In the genomic region with DNA sequence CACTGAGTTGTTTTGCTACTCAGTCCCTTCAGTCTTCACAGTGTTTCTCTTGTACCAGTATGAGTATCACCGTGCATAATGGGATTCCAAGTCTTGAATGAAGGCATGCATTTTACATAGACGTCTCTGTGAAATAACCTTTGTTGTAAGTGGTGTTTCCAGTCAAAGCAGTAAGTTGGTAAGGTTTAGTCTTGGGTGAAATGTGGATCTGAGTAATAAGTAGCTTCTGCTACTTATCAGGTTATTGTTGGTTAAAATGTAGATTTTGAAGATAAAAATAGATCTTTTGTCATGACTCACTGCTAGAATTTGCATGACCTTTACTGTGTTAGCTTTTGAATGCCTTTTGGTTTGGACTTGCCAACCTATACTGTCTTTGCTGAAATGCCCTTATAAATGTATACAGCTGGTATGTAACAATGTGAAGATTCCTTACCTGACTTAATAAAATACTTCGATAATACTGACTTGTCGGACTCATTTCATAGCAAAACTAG, we compare ENCODE assay signal across 28 mouse cellular contexts. TPM values are rescaled to one million over a fixed set of nuclear protein-coding genes. Genes with fewer than 3 reads are reported as not detected.
DNase-seq lines count a peak whose midpoint lies in the region; ATAC-seq and TF ChIP-seq lines count a peak whose summit lies in the region.
"Had no signal": no experiment of that assay in that cellular context is flagged by ENCODE, and none has a peak within 500 bp of the region (broad histone marks: within the 10 kb centered on the region; RNA-seq: fewer than 3 reads in every experiment).

No protein-coding gene starts in this region.

- H3K27ac ChIP-seq in liver, embryonic 11.5 days (ENCODE audit: low read depth, low read length): no peak overlapping the region
- no peak overlapping the region for H3K27ac ChIP-seq in liver, postnatal 0 days (ENCODE audit: low read depth)
- peak overlapping the region; percentile 68 for H3K27ac ChIP-seq in CH12.LX (ENCODE audit: insufficient read depth, low read depth)
- peak overlapping the region; percentile 84 for H3K27ac ChIP-seq in embryonic fibroblast, embryonic 13.5 days (ENCODE audit: insufficient read depth, low read length)
- H3K27ac ChIP-seq in olfactory bulb, adult 2 months (ENCODE audit: insufficient read depth, low read depth, low read length): peak overlapping the region; percentile 75
- H3K27ac ChIP-seq: embryonic facial prominence, embryonic 10.5 days; embryonic facial prominence, embryonic 13.5 days; forebrain, embryonic 10.5 days; forebrain, embryonic 13.5 days; gastrocnemius, adult 2 months; hindbrain, embryonic 13.5 days had no signal

- no peak for TF ChIP-seq CTCF in liver, postnatal 0 days (IDR thresholded peaks at IDR 0.05; ENCODE audit: low read depth)
- no peak for TF ChIP-seq CTCF in CH12.LX (conservative IDR thresholded peaks at IDR 0.05 in 1 of 2, IDR thresholded peaks at IDR 0.05 in 1 of 2; ENCODE audit: low read depth in 2 of 2, low read length in 2 of 2)
- no peak for TF ChIP-seq CTCF in embryonic fibroblast, embryonic 13.5 days (IDR thresholded peaks at IDR 0.05; ENCODE audit: borderline replicate concordance, insufficient read depth, low read length)
- TF ChIP-seq CTCF in olfactory bulb, adult 2 months (IDR thresholded peaks at IDR 0.05; ENCODE audit: insufficient read depth, low read depth, low read length): no peak

- TF ChIP-seq EP300 in liver, postnatal 0 days (IDR thresholded peaks at IDR 0.05; ENCODE audit: low read depth): no peak
- peak; percentile 41 for TF ChIP-seq EP300 in CH12.LX (IDR thresholded peaks at IDR 0.05; ENCODE audit: low read length)

- TF ChIP-seq POLR2A in CH12.LX (IDR thresholded peaks at IDR 0.05; ENCODE audit: low read depth, low read length): 0 out of 2 replicates have a peak, but pooled peaks have one; percentile 22
- no peak for TF ChIP-seq POLR2A in embryonic fibroblast, embryonic 13.5 days (IDR thresholded peaks at IDR 0.05; ENCODE audit: low read depth, low read length)
- TF ChIP-seq POLR2A in olfactory bulb, adult 2 months (IDR thresholded peaks at IDR 0.05; ENCODE audit: insufficient read depth, low read depth, low read length): no peak

- peak; percentile 18 for DNase-seq in liver, embryonic 11.5 days (ENCODE audit: low spot score)
- no peak for DNase-seq in liver, postnatal 0 days
- peak; percentile 39 for DNase-seq in CH12.LX (ENCODE audit: extremely low read depth)
- no peak for DNase-seq in ovary, postnatal 14 days (ENCODE audit: low spot score)
- DNase-seq: adrenal gland, adult 2 months; adrenal gland, postnatal 14 days; B cell, adult 2 months; cerebellum, adult 11 months; cerebellum, adult 2 months; cerebellum, adult 9-11 months; cerebellum, postnatal 36 days; embryo, embryonic 11 days; gastrocnemius, adult 2 months; gastrocnemius, postnatal 14 days had no signal

- no peak overlapping the region for H3K4me2 ChIP-seq in liver, embryonic 11.5 days
- no peak overlapping the region for H3K4me2 ChIP-seq in liver, postnatal 0 days (ENCODE audit: low read depth, low read length)
- H3K4me2 ChIP-seq in CH12.LX (ENCODE audit: insufficient read depth, low read depth, poor library complexity, severe bottlenecking): peak overlapping the region; percentile 29; the same call in 1 of the 2 replicates
- H3K4me2 ChIP-seq: embryonic facial prominence, embryonic 13.5 days; forebrain, embryonic 13.5 days; heart, embryonic 11.5 days; hindbrain, embryonic 13.5 days had no signal

- no peaks in the 10 kb centered on the region for H3K79me2 ChIP-seq in CH12.LX (replicated peaks; ENCODE audit: control insufficient read depth, extremely low read depth, insufficient read depth, poor library complexity, severe bottlenecking)

- H3K9ac ChIP-seq in liver, embryonic 11.5 days (ENCODE audit: low read depth, low read length): no peak overlapping the region
- H3K9ac ChIP-seq in liver, postnatal 0 days (replicated peaks): no peak overlapping the region
- H3K9ac ChIP-seq in CH12.LX (ENCODE audit: insufficient read depth, low read depth): 0 out of 2 replicates have a peak overlapping the region, but pooled peaks have one; percentile 43
- H3K9ac ChIP-seq: embryonic facial prominence, embryonic 13.5 days; forebrain, embryonic 13.5 days; hindbrain, embryonic 13.5 days had no signal

- no peaks in the 10 kb centered on the region for H3K27me3 ChIP-seq in liver, embryonic 11.5 days (replicated peaks; ENCODE audit: control insufficient read depth, insufficient read depth, low read length)
- H3K27me3 ChIP-seq in liver, postnatal 0 days (ENCODE audit: insufficient read depth, low read length): no peaks in the 10 kb centered on the region
- no peaks in the 10 kb centered on the region for H3K27me3 ChIP-seq in CH12.LX (replicated peaks)
- H3K27me3 ChIP-seq: embryonic facial prominence, embryonic 13.5 days; forebrain, embryonic 13.5 days; hindbrain, embryonic 13.5 days; Patski had no signal

- H3K9me3 ChIP-seq in liver, embryonic 11.5 days (ENCODE audit: control insufficient read depth, low read length): no peaks in the 10 kb centered on the region
- no peaks in the 10 kb centered on the region for H3K9me3 ChIP-seq in liver, postnatal 0 days (ENCODE audit: low read length)
- no peaks in the 10 kb centered on the region for H3K9me3 ChIP-seq in CH12.LX (replicated peaks; ENCODE audit: low read length)
- H3K9me3 ChIP-seq: embryonic facial prominence, embryonic 10.5 days; embryonic facial prominence, embryonic 13.5 days; forebrain, embryonic 10.5 days; forebrain, embryonic 13.5 days; G1E; hindbrain, embryonic 13.5 days had no signal

- no peak for TF ChIP-seq RAD21 in CH12.LX (IDR thresholded peaks at IDR 0.05; ENCODE audit: low read depth, low read length)

- ATAC-seq in liver, embryonic 11.5 days (replicated peaks; ENCODE audit: low FRiP score): no peak
- no peak for ATAC-seq in liver, postnatal 0 days
- no peak for ATAC-seq in frontal cortex, adult (ENCODE audit: low TSS enrichment)
- ATAC-seq: forebrain, embryonic 13.5 days; forebrain, embryonic 16.5 days; hindbrain, embryonic 16.5 days; intestine, postnatal 0 days; Patski had no signal

- H3K4me1 ChIP-seq in liver, embryonic 11.5 days (replicated peaks; ENCODE audit: control insufficient read depth, insufficient read depth, low read length): no peaks in the 10 kb centered on the region
- no peaks in the 10 kb centered on the region for H3K4me1 ChIP-seq in liver, postnatal 0 days (ENCODE audit: insufficient read depth)
- H3K4me1 ChIP-seq in CH12.LX (ENCODE audit: control insufficient read depth in 1 of 2, insufficient read depth in 2 of 2): peaks cover 7 to 33% of the 10 kb centered on the region in 2 experiments; a peak in 3 of 4 replicates
- peaks cover 3% of the 10 kb centered on the region for H3K4me1 ChIP-seq in embryonic fibroblast, embryonic 13.5 days (ENCODE audit: control insufficient read depth, insufficient read depth, low read length)
- no peaks in the 10 kb centered on the region for H3K4me1 ChIP-seq in olfactory bulb, adult 2 months (ENCODE audit: control insufficient read depth, insufficient read depth, low read length)
- H3K4me1 ChIP-seq: embryonic facial prominence, embryonic 10.5 days; embryonic facial prominence, embryonic 13.5 days; forebrain, embryonic 10.5 days; forebrain, embryonic 13.5 days; hindbrain, embryonic 13.5 days had no signal

- H3K4me3 ChIP-seq in liver, embryonic 11.5 days (ENCODE audit: low read depth, low read length): no peak overlapping the region
- no peak overlapping the region for H3K4me3 ChIP-seq in liver, postnatal 0 days (ENCODE audit: low read depth, low read length)
- H3K4me3 ChIP-seq in CH12.LX (replicated peaks in 1 of 3; ENCODE audit: low read depth in 2 of 3, low read length in 2 of 3, poor library complexity in 1 of 3): no peak overlapping the region
- H3K4me3 ChIP-seq in embryonic fibroblast, embryonic 13.5 days (ENCODE audit: insufficient read depth, low read length): no peak overlapping the region
- H3K4me3 ChIP-seq in olfactory bulb, adult 2 months (ENCODE audit: insufficient read depth, low read depth, low read length): no peak overlapping the region
- H3K4me3 ChIP-seq: embryonic facial prominence, embryonic 10.5 days; embryonic facial prominence, embryonic 13.5 days; forebrain, embryonic 10.5 days; forebrain, embryonic 13.5 days; gastrocnemius, adult 2 months; hindbrain, embryonic 13.5 days had no signal

- WGBS in liver, embryonic 11.5 days: 90% methylated on average over 4 of the region's 4 CpGs
- WGBS in liver, postnatal 0 days (ENCODE audit: insufficient replicate concordance): 92% methylated on average over 4 of the region's 4 CpGs
- WGBS in olfactory bulb, adult 2 months: 46% methylated on average over 4 of the region's 4 CpGs

- in situ Hi-C loops in CH12.LX (cut with MboI; ENCODE audit: low pct_ligation_motif_present, low pct_unique_long_range_greater_than_20kb, low sequenced_read_pairs): loop anchor here (5.0 kb wide), 2 partner anchors 40 to 120 kb away; no protein-coding TSS in a partner anchor

- H3K36me3 ChIP-seq in liver, embryonic 11.5 days (ENCODE audit: control insufficient read depth, insufficient read depth, low read length): peaks cover 30% of the 10 kb centered on the region
- peaks cover 60% of the 10 kb centered on the region for H3K36me3 ChIP-seq in liver, postnatal 0 days (replicated peaks; ENCODE audit: insufficient read depth, low read length)
- peaks cover 19 to 58% of the 10 kb centered on the region in 2 experiments for H3K36me3 ChIP-seq in CH12.LX (replicated peaks in 1 of 2; ENCODE audit: control insufficient read depth in 1 of 2, insufficient read depth in 1 of 2, low read length in 1 of 2)

- dilution Hi-C loops in CH12.LX (cut with MboI; ENCODE audit: extremely low pct_ligation_motif_present, extremely low pct_unique_long_range_greater_than_20kb, low sequenced_read_pairs): no loop called here

RNA-seq across cellular contexts. Expression of gene Tnk2, which starts 11.3 kb away (rescaled TPM):
- 10.8 and 11.6 TPM in 2 replicates for polyA plus RNA-seq in liver, embryonic 11.5 days (2014; fragmentation: Nextera tagmentation; extraction: Ambion mirVana)
- polyA plus RNA-seq in liver, postnatal 0 days (2015; fragmentation: Nextera tagmentation; extraction: Ambion mirVana): 2.9 and 3.5 TPM in 2 replicates
- total RNA-seq in CH12.LX (2012; rRNA removed) (31.9 and 35.9 TPM in 2 replicates), CH12.LX (2014; rRNA removed) (14.7 and 18.8 TPM in 2 replicates)
- polyA plus RNA-seq in CH12.LX (2012; ENCODE audit: insufficient read length, low read depth): 62.2 and 67.7 TPM in 2 replicates
- polyA plus RNA-seq in embryonic fibroblast, embryonic 13.5 days (2011; ENCODE audit: insufficient read length, low read depth, missing spikeins): 92.4 and 144 TPM in 2 replicates
- not detected in 2 replicates for polyA plus RNA-seq in olfactory bulb, adult 2 months (2012; ENCODE audit: insufficient read depth, insufficient read length, low replicate concordance, missing spikeins)

RNA-seq across cellular contexts. Expression of gene Tfrc, which starts 23.7 kb away (rescaled TPM):
- 220 and 245 TPM in 2 replicates for polyA plus RNA-seq in liver, embryonic 11.5 days (2014; fragmentation: Nextera tagmentation; extraction: Ambion mirVana)
- 85.1 and 103 TPM in 2 replicates for polyA plus RNA-seq in liver, postnatal 0 days (2015; fragmentation: Nextera tagmentation; extraction: Ambion mirVana)
- 328 and 358 TPM in 2 replicates for total RNA-seq in CH12.LX (2012; rRNA removed)
- 840 and 921 TPM in 2 replicates for total RNA-seq in CH12.LX (2014; rRNA removed)
- 186 and 190 TPM in 2 replicates for polyA plus RNA-seq in CH12.LX (2012; ENCODE audit: insufficient read length, low read depth)
- polyA plus RNA-seq in embryonic fibroblast, embryonic 13.5 days (2011; ENCODE audit: insufficient read length, low read depth, missing spikeins): 38.0 and 44.5 TPM in 2 replicates
- polyA plus RNA-seq in olfactory bulb, adult 2 months (2012; ENCODE audit: insufficient read depth, insufficient read length, low replicate concordance, missing spikeins): not detected in 2 replicates

Comparison
In these comparisons a context has a peak if more than half of its experiments do, and no peak if none do; other contexts are left out.
1. DNase-seq: peak in liver, embryonic 11.5 days (single experiment) and CH12.LX (single experiment); none in liver, postnatal 0 days (single experiment) and ovary, postnatal 14 days (single experiment).
2. H3K27ac ChIP-seq: peak in CH12.LX (single experiment), embryonic fibroblast, embryonic 13.5 days (single experiment) and olfactory bulb, adult 2 months (single experiment); none in liver, embryonic 11.5 days (single experiment) and liver, postnatal 0 days (single experiment).